In the genomic region with DNA sequence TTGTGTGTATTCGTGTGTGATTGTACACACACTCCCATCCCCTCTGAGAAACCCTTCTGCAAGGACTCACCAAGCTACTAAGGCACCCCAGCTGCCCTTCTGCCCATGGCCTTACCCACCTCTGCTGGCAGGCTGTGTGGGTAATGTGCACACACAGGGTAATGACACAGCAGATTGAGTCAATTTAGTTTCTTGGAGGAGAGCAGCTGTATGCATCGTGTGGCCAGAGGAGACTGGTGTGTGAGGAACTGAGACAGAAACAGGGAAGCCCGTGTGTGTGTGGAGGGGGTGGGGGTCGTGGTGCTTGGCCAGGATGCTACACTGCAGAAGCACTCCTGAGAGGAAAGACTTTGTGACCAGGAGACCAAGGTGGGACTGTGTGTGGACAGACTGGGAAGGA, we compare ENCODE assay signal across 17 mouse cellular contexts. TPM values are rescaled to one million over a fixed set of nuclear protein-coding genes. Genes with fewer than 3 reads are reported as not detected.
DNase-seq lines count a peak whose midpoint lies in the region; ATAC-seq and TF ChIP-seq lines count a peak whose summit lies in the region.
"Had no signal": no experiment of that assay in that cellular context is flagged by ENCODE, and none has a peak within 500 bp of the region (broad histone marks: within the 10 kb centered on the region; RNA-seq: fewer than 3 reads in every experiment).

No protein-coding gene starts in this region.

- H3K36me3 ChIP-seq in heart, embryonic 10.5 days: no peaks in the 10 kb centered on the region
- H3K36me3 ChIP-seq in liver, embryonic 14.5 days (replicated peaks; ENCODE audit: control insufficient read depth, insufficient read depth, low read depth): no peaks in the 10 kb centered on the region
- H3K36me3 ChIP-seq: embryonic facial prominence, embryonic 13.5 days; limb, embryonic 12.5 days; neural tube, embryonic 15.5 days had no signal

- H3K27ac ChIP-seq in heart, embryonic 10.5 days: peak overlapping the region; percentile 87
- peak overlapping the region; percentile 72 for H3K27ac ChIP-seq in liver, embryonic 14.5 days
- H3K27ac ChIP-seq: embryonic facial prominence, embryonic 13.5 days; limb, embryonic 12.5 days; neural tube, embryonic 15.5 days had no signal

- H3K4me3 ChIP-seq in heart, embryonic 10.5 days: no peak overlapping the region
- no peak overlapping the region for H3K4me3 ChIP-seq in liver, embryonic 14.5 days (ENCODE audit: insufficient read depth in 1 of 2, low read depth in 2 of 2, low read length in 2 of 2)
- H3K4me3 ChIP-seq: embryonic facial prominence, embryonic 13.5 days; limb, embryonic 12.5 days; neural tube, embryonic 15.5 days had no signal

- H3K4me1 ChIP-seq in heart, embryonic 10.5 days: peaks cover 68% of the 10 kb centered on the region
- peaks cover 61 to 64% of the 10 kb centered on the region in 2 experiments for H3K4me1 ChIP-seq in liver, embryonic 14.5 days (replicated peaks; ENCODE audit: control insufficient read depth in 2 of 2, insufficient read depth in 2 of 2, low read length in 1 of 2)
- H3K4me1 ChIP-seq: embryonic facial prominence, embryonic 13.5 days had no signal

- H3K9me3 ChIP-seq in heart, embryonic 10.5 days: no peaks in the 10 kb centered on the region
- no peaks in the 10 kb centered on the region for H3K9me3 ChIP-seq in liver, embryonic 14.5 days (ENCODE audit: control insufficient read depth, low read length)
- H3K9me3 ChIP-seq: embryonic facial prominence, embryonic 13.5 days; limb, embryonic 12.5 days; neural tube, embryonic 15.5 days had no signal

- ATAC-seq in liver, embryonic 14.5 days (ENCODE audit: insufficient read depth): peak; percentile 22
- ATAC-seq: lung, postnatal 0 days had no signal

- intact Hi-C loops in heart, postnatal 10 days (cut with DNase I): no loop called here

- H3K27me3 ChIP-seq in heart, embryonic 10.5 days (ENCODE audit: insufficient read depth, poor library complexity, severe bottlenecking): peaks cover 51% of the 10 kb centered on the region
- H3K27me3 ChIP-seq in liver, embryonic 14.5 days (ENCODE audit: control insufficient read depth, insufficient read depth, low read length): peaks cover 26% of the 10 kb centered on the region

- 60% methylated on average over 4 of the region's 4 CpGs for WGBS in heart, embryonic 10.5 days
- 18% methylated on average over 4 of the region's 4 CpGs for WGBS in liver, embryonic 14.5 days (ENCODE audit: insufficient replicate concordance)

- H3K4me2 ChIP-seq in liver, embryonic 14.5 days (ENCODE audit: low read depth): no peak overlapping the region; the same call in 1 of the 2 replicates
- H3K4me2 ChIP-seq: embryonic facial prominence, embryonic 13.5 days; limb, embryonic 12.5 days; neural tube, embryonic 15.5 days had no signal

- no peak for TF ChIP-seq CTCF in liver, embryonic 14.5 days (IDR thresholded peaks at IDR 0.05; ENCODE audit: low read depth)

- DNase-seq in heart, embryonic 10.5 days (ENCODE audit: low spot score): no peak
- DNase-seq in heart, postnatal 10 days: no peak
- peak; percentile 9 to 34 for DNase-seq in spleen, postnatal 10 days (ENCODE audit: low spot score in 2 of 2)
- no peak for DNase-seq in spleen, postnatal 36 days (ENCODE audit: low spot score in 2 of 2)
- DNase-seq in liver, embryonic 14.5 days (ENCODE audit: low read depth in 3 of 3, low spot score in 3 of 3): peak in 2 of 3 experiments; percentile 34 to 36
- DNase-seq in kidney, adult 11 months: no peak
- DNase-seq in left cerebral cortex, adult 18-20 months (ENCODE audit: low spot score in 2 of 2): no peak
- no peak for DNase-seq in ovary, postnatal 10 days (ENCODE audit: low spot score)
- DNase-seq: cerebellum, adult 18-20 months; heart, postnatal 14 days; kidney, adult 18-20 months; kidney, postnatal 4 days; layer of hippocampus, postnatal 36 days had no signal

- H3K9ac ChIP-seq in liver, embryonic 14.5 days (replicated peaks): no peak overlapping the region; the same call in 1 of the 2 replicates
- H3K9ac ChIP-seq: embryonic facial prominence, embryonic 13.5 days; limb, embryonic 12.5 days; neural tube, embryonic 15.5 days had no signal

- no peak for TF ChIP-seq EP300 in liver, embryonic 14.5 days (IDR thresholded peaks at IDR 0.05; ENCODE audit: low read depth)

RNA-seq across cellular contexts. Expression of a gene that starts 27.0 kb away (rescaled TPM):
- 6.8 TPM in 2 replicates for polyA plus RNA-seq in heart, embryonic 10.5 days (2016; fragmentation: Nextera tagmentation; extraction: Ambion mirVana)
- 10 to 100 TPM in 1 of 2 experiments, 1 to 10 TPM in 1; 7.3 to 13.2 TPM for total RNA-seq in heart, postnatal 10 days (2021)
- 0.06 and 0.08 TPM in 2 replicates for polyA plus RNA-seq in liver, embryonic 14.5 days (2012; rRNA removed)
- polyA plus RNA-seq in liver, embryonic 14.5 days (2014; fragmentation: Nextera tagmentation; extraction: Ambion mirVana): not detected in 2 replicates
- total RNA-seq in left cerebral cortex, adult 18-20 months (2021): 10 to 100 TPM; 24.3 to 29.7 TPM

RNA-seq across cellular contexts. Expression of a gene that starts 32.0 kb away (rescaled TPM):
- polyA plus RNA-seq in heart, embryonic 10.5 days (2016; fragmentation: Nextera tagmentation; extraction: Ambion mirVana): 0.74 and 1.2 TPM in 2 replicates
- 10 to 100 TPM in 1 of 2 experiments, 1 to 10 TPM in 1; 8.9 to 11.4 TPM for total RNA-seq in heart, postnatal 10 days (2021)
- polyA plus RNA-seq in liver, embryonic 14.5 days (2012; rRNA removed): 0.05 and 0.07 TPM in 2 replicates
- 0.20 TPM in 1 of 2 replicates, not detected in the other for polyA plus RNA-seq in liver, embryonic 14.5 days (2014; fragmentation: Nextera tagmentation; extraction: Ambion mirVana)
- 1 to 10 TPM; 4.1 to 4.2 TPM for total RNA-seq in left cerebral cortex, adult 18-20 months (2021)

RNA-seq across cellular contexts. Expression of a gene that starts 34.3 kb away (rescaled TPM):
- polyA plus RNA-seq in heart, embryonic 10.5 days (2016; fragmentation: Nextera tagmentation; extraction: Ambion mirVana): 13.4 and 14.6 TPM in 2 replicates
- 10 to 100 TPM; 16.8 to 17.0 TPM for total RNA-seq in heart, postnatal 10 days (2021)
- 3.1 and 3.3 TPM in 2 replicates for polyA plus RNA-seq in liver, embryonic 14.5 days (2012; rRNA removed)
- polyA plus RNA-seq in liver, embryonic 14.5 days (2014; fragmentation: Nextera tagmentation; extraction: Ambion mirVana): 2.2 and 3.5 TPM in 2 replicates
- 10 to 100 TPM; 14.7 to 16.8 TPM for total RNA-seq in left cerebral cortex, adult 18-20 months (2021)

Comparison
In these comparisons a context has a peak if more than half of its experiments do, and no peak if none do; other contexts are left out.
1. DNase-seq: peak in spleen, postnatal 10 days (2 of 2) and liver, embryonic 14.5 days (2 of 3); none in heart, embryonic 10.5 days (single experiment), heart, postnatal 10 days (0 of 2), spleen, postnatal 36 days (0 of 2), kidney, adult 11 months (single experiment), left cerebral cortex, adult 18-20 months (0 of 2) and ovary, postnatal 10 days (single experiment).